Mouse (Mus musculus) spleen, adult 18-20 months (tissue): ENCODE measurements around the gene Stard3nl.
"Not testable (repeated sequence)": the region's sequence is repeated elsewhere in the genome, so short reads cannot be mapped to it uniquely, and the experiment has no call there.

Source experiments
- DNase-seq, 2 experiments: peaks; one replicate each; pipeline ENCODE4 v3.0.0; 2022; ENCODE audit warnings: mixed read lengths in 2 of 2

The Stard3nl gene

GRCm38 (mm10) chr13:19381112-19381828 is 14.3 kb downstream of the Stard3nl start:
- no peak for DNase-seq

GRCm38 (mm10) chr13:19379313-19379712 is 16.3 kb downstream of the Stard3nl start:
- no peak for DNase-seq

GRCm38 (mm10) chr13:19372133-19372729 is 23.4 kb downstream of the Stard3nl start:
- DNase-seq = no peak

- DNase-seq = no peak
Observed at GRCm38 (mm10) chr13:19368817-19369216, 26.8 kb downstream of the Stard3nl start.

- DNase-seq = no peak
Observed at GRCm38 (mm10) chr13:19367536-19367935, 28.1 kb downstream of the Stard3nl start.

GRCm38 (mm10) chr13:19366866-19367265 is 28.7 kb downstream of the Stard3nl start:
- DNase-seq = no peak

- peak in 1 of 2 experiments; percentile 45 for DNase-seq
Observed at GRCm38 (mm10) chr13:19365596-19365995, 30.0 kb downstream of the Stard3nl start.

- DNase-seq = peak in 1 of 2 experiments; percentile 47
Observed at GRCm38 (mm10) chr13:19364245-19364772, 31.3 kb downstream of the Stard3nl start.

- no peak for DNase-seq
Observed at GRCm38 (mm10) chr13:19362358-19362757, 33.2 kb downstream of the Stard3nl start.

- DNase-seq = no peak
Observed at GRCm38 (mm10) chr13:19358027-19358426, 37.6 kb downstream of the Stard3nl start.

- DNase-seq = no peak
Observed at GRCm38 (mm10) chr13:19357301-19357700, 38.3 kb downstream of the Stard3nl start.

GRCm38 (mm10) chr13:19356720-19357119 is 38.9 kb downstream of the Stard3nl start:
- no peak for DNase-seq

GRCm38 (mm10) chr13:19356120-19356519 is 39.5 kb downstream of the Stard3nl start:
- DNase-seq = no peak

GRCm38 (mm10) chr13:19352795-19353194 is 42.8 kb downstream of the Stard3nl start:
- no peak for DNase-seq

- not testable (repeated sequence) for DNase-seq
Observed at GRCm38 (mm10) chr13:19340356-19340755, 55.2 kb downstream of the Stard3nl start.

- not testable (repeated sequence) for DNase-seq
Observed at GRCm38 (mm10) chr13:19336310-19336709, 59.3 kb downstream of the Stard3nl start.
